Mouse (Mus musculus): ENCODE data around the gene 9530053A07Rik. TPM values are rescaled to one million over a fixed set of nuclear protein-coding genes. Genes with fewer than 3 reads are reported as not detected.
A peak's percentile ranks its signal among the peaks of the same experiment; 100 is the strongest.

The 9530053A07Rik gene
- polyA plus RNA-seq, 1 experiment from 2014 or later, result 0.12 TPM

- Histone ChIP-seq H3K4me2 (replicated peaks; ENCODE audit: low read depth) (peak overlapping the region; percentile 97), H3K9me3 (ENCODE audit: control insufficient read depth, low read length) (no peaks in the 10 kb centered on the region), H3K27me3 (ENCODE audit: control insufficient read depth, insufficient read depth, low read length) (no peaks in the 10 kb centered on the region), H3K9ac (ENCODE audit: low read length) (peak overlapping the region; percentile 89), H3K4me3 (ENCODE audit: low read depth, low read length) (peak overlapping the region; percentile 99; the same call in 1 of the 2 replicates), H3K36me3 (ENCODE audit: control insufficient read depth, insufficient read depth, low read length) (peaks cover 26% of the 10 kb centered on the region), H3K4me1 (replicated peaks; ENCODE audit: control insufficient read depth, insufficient read depth) (no peaks in the 10 kb centered on the region), H3K27ac (replicated peaks) (no peak overlapping the region)
- 65% methylated on average over 5 of the region's 5 CpGs for WGBS
- DNase-seq (ENCODE audit: low spot score) (no peak), ATAC-seq (ENCODE audit: low FRiP score, low TSS enrichment) (no peak)
- no peak for TF ChIP-seq CTCF (IDR thresholded peaks at IDR 0.05; ENCODE audit: low read depth)
- TF ChIP-seq EP300 (optimal IDR thresholded peaks at IDR 0.05), result no peak
These were observed 51.6 kb downstream of the 9530053A07Rik start for GRCm38 (mm10) chr7:28180890-28181289.

- no peak for ATAC-seq (ENCODE audit: low FRiP score, low TSS enrichment)
- no peak for TF ChIP-seq CTCF (IDR thresholded peaks at IDR 0.05; ENCODE audit: low read depth)
- no peaks in the 10 kb centered on the region for H3K4me1 ChIP-seq (replicated peaks; ENCODE audit: control insufficient read depth, insufficient read depth)
- no peak overlapping the region for H3K4me3 ChIP-seq (ENCODE audit: low read depth, low read length)
- DNase-seq (ENCODE audit: low spot score), result no peak
- no peaks in the 10 kb centered on the region for H3K27me3 ChIP-seq (ENCODE audit: control insufficient read depth, insufficient read depth, low read length)
- H3K9me3 ChIP-seq (ENCODE audit: control insufficient read depth, low read length), result no peaks in the 10 kb centered on the region
- H3K36me3 ChIP-seq (ENCODE audit: control insufficient read depth, insufficient read depth, low read length), result peaks cover 26% of the 10 kb centered on the region
- 94% methylated on average over 12 of the region's 12 CpGs for WGBS
- H3K27ac ChIP-seq (replicated peaks), result no peak overlapping the region
- no peak overlapping the region for H3K4me2 ChIP-seq (replicated peaks; ENCODE audit: low read depth)
- no peak overlapping the region for H3K9ac ChIP-seq (ENCODE audit: low read length)
These were observed 52.1 kb downstream of the 9530053A07Rik start for GRCm38 (mm10) chr7:28181376-28181775.

GRCm38 (mm10) chr7:28182320-28182719 lies 53.1 kb downstream of the 9530053A07Rik start:
- whole genome bisulfite sequencing, result 94% methylated on average over 22 of the region's 22 CpGs
- no peak overlapping the region for H3K4me3 ChIP-seq (ENCODE audit: low read depth, low read length)
- no peak overlapping the region for H3K27ac ChIP-seq (replicated peaks)
- H3K27me3 ChIP-seq (ENCODE audit: control insufficient read depth, insufficient read depth, low read length), result no peaks in the 10 kb centered on the region
- no peak overlapping the region for H3K4me2 ChIP-seq (replicated peaks; ENCODE audit: low read depth)
- ATAC-seq (ENCODE audit: low FRiP score, low TSS enrichment) (no peak), DNase-seq (ENCODE audit: low spot score) (no peak)
- H3K36me3 ChIP-seq (ENCODE audit: control insufficient read depth, insufficient read depth, low read length), result peaks cover 31% of the 10 kb centered on the region
- no peak overlapping the region for H3K9ac ChIP-seq (ENCODE audit: low read length)
- no peaks in the 10 kb centered on the region for H3K9me3 ChIP-seq (ENCODE audit: control insufficient read depth, low read length)
- no peaks in the 10 kb centered on the region for H3K4me1 ChIP-seq (replicated peaks; ENCODE audit: control insufficient read depth, insufficient read depth)
- no peak for TF ChIP-seq EP300 (optimal IDR thresholded peaks at IDR 0.05)
- TF ChIP-seq CTCF (IDR thresholded peaks at IDR 0.05; ENCODE audit: low read depth), result no peak

- TF ChIP-seq EP300 (optimal IDR thresholded peaks at IDR 0.05) (no peak), CTCF (IDR thresholded peaks at IDR 0.05; ENCODE audit: low read depth) (no peak)
- no peak overlapping the region for H3K27ac ChIP-seq (replicated peaks)
- 92% methylated on average over 14 of the region's 14 CpGs for whole genome bisulfite sequencing
- ATAC-seq (ENCODE audit: low FRiP score, low TSS enrichment) (no peak), DNase-seq (ENCODE audit: low spot score) (no peak)
- no peaks in the 10 kb centered on the region for H3K9me3 ChIP-seq (ENCODE audit: control insufficient read depth, low read length)
- no peak overlapping the region for H3K9ac ChIP-seq (ENCODE audit: low read length)
- H3K4me1 ChIP-seq (replicated peaks; ENCODE audit: control insufficient read depth, insufficient read depth), result no peaks in the 10 kb centered on the region
- no peak overlapping the region for H3K4me2 ChIP-seq (replicated peaks; ENCODE audit: low read depth)
- peaks cover 33% of the 10 kb centered on the region for H3K36me3 ChIP-seq (ENCODE audit: control insufficient read depth, insufficient read depth, low read length)
- H3K4me3 ChIP-seq (ENCODE audit: low read depth, low read length), result no peak overlapping the region
- H3K27me3 ChIP-seq (ENCODE audit: control insufficient read depth, insufficient read depth, low read length), result no peaks in the 10 kb centered on the region
These were observed 56.6 kb downstream of the 9530053A07Rik start for GRCm38 (mm10) chr7:28185884-28186283.

- H3K36me3 ChIP-seq (ENCODE audit: control insufficient read depth, insufficient read depth, low read length), result peaks cover 33% of the 10 kb centered on the region
- no peaks in the 10 kb centered on the region for H3K9me3 ChIP-seq (ENCODE audit: control insufficient read depth, low read length)
- H3K4me2 ChIP-seq (replicated peaks; ENCODE audit: low read depth), result no peak overlapping the region
- H3K27me3 ChIP-seq (ENCODE audit: control insufficient read depth, insufficient read depth, low read length), result no peaks in the 10 kb centered on the region
- DNase-seq (ENCODE audit: low spot score) (no peak), ATAC-seq (ENCODE audit: low FRiP score, low TSS enrichment) (no peak)
- no peak overlapping the region for H3K4me3 ChIP-seq (ENCODE audit: low read depth, low read length)
- 88% methylated on average over 8 of the region's 8 CpGs for WGBS
- H3K27ac ChIP-seq (replicated peaks), result no peak overlapping the region
- H3K4me1 ChIP-seq (replicated peaks; ENCODE audit: control insufficient read depth, insufficient read depth), result no peaks in the 10 kb centered on the region
- TF ChIP-seq EP300 (optimal IDR thresholded peaks at IDR 0.05), result no peak
- no peak for TF ChIP-seq CTCF (IDR thresholded peaks at IDR 0.05; ENCODE audit: low read depth)
- no peak overlapping the region for H3K9ac ChIP-seq (ENCODE audit: low read length)
These were observed 57.4 kb downstream of the 9530053A07Rik start for GRCm38 (mm10) chr7:28186631-28187030.

- no peaks in the 10 kb centered on the region for H3K9me3 ChIP-seq (ENCODE audit: control insufficient read depth, low read length)
- H3K27ac ChIP-seq (replicated peaks), result no peak overlapping the region
- 96% methylated on average over 3 of the region's 3 CpGs for WGBS
- H3K36me3 ChIP-seq (ENCODE audit: control insufficient read depth, insufficient read depth, low read length), result peaks cover 12% of the 10 kb centered on the region
- DNase-seq (ENCODE audit: low spot score) (no peak), ATAC-seq (ENCODE audit: low FRiP score, low TSS enrichment) (no peak)
- H3K9ac ChIP-seq (ENCODE audit: low read length), result no peak overlapping the region
- H3K4me3 ChIP-seq (ENCODE audit: low read depth, low read length), result no peak overlapping the region
- no peaks in the 10 kb centered on the region for H3K27me3 ChIP-seq (ENCODE audit: control insufficient read depth, insufficient read depth, low read length)
- no peak overlapping the region for H3K4me2 ChIP-seq (replicated peaks; ENCODE audit: low read depth)
- H3K4me1 ChIP-seq (replicated peaks; ENCODE audit: control insufficient read depth, insufficient read depth), result no peaks in the 10 kb centered on the region
- TF ChIP-seq CTCF (IDR thresholded peaks at IDR 0.05; ENCODE audit: low read depth) (no peak), EP300 (optimal IDR thresholded peaks at IDR 0.05) (no peak)
These were observed 62.2 kb downstream of the 9530053A07Rik start for GRCm38 (mm10) chr7:28191489-28191888.
